Mouse (Mus musculus) liver, embryonic 14.5 days (tissue): Measurements from ENCODE around the gene Fkbp8.

Experiments
- CTCF ChIP-seq: IDR thresholded peaks from 2 replicates; pipeline ENCODE4 v1.5.1; 2016; ENCODE audit warnings: antibody characterized with exemption, low read depth, control low read depth
- EP300 ChIP-seq: IDR thresholded peaks from 2 replicates; pipeline ENCODE4 v1.6.1; 2016; ENCODE audit warnings: antibody characterized with exemption, low read depth

GRCm38 (mm10) chr8:70487993-70488796 is 39.3 kb upstream of the Fkbp8 start:
- no peak for TF ChIP-seq CTCF
- no peak for TF ChIP-seq EP300
